Mouse (Mus musculus) intestine, embryonic 16.5 days (tissue): Measurements from ENCODE around the gene Zbtb22. TPM values are rescaled to one million over a fixed set of nuclear protein-coding genes. Genes with fewer than 3 reads are reported as not detected.
"Not testable (repeated sequence)": the region's sequence is repeated elsewhere in the genome, so short reads cannot be mapped to it uniquely, and the experiment has no call there.

ENCODE experiments used
- ATAC-seq: fragments of 200-750 bp; cut with Nextera tagmentation; 2 replicates; pipeline ENCODE4 v1.8.0; 2017; ENCODE audit warnings: moderate TSS enrichment, moderate library complexity
- H3K27ac ChIP-seq: fragments of 300-500 bp; sonication (generic); 2 replicates; pipeline ENCODE4 v1.5.1; 2014; ENCODE audit warnings: mild to moderate bottlenecking, low read length
- H3K27me3 ChIP-seq: fragments of 300-500 bp; sonication (generic); replicated peaks from 2 replicates; pipeline ENCODE4 v1.6.1; 2014; ENCODE audit warnings: low read length, control low read depth, mixed read lengths; ENCODE audit not compliant: control insufficient read depth, insufficient read depth
- H3K36me3 ChIP-seq: fragments of 300-500 bp; sonication (generic); 2 replicates; pipeline ENCODE4 v1.6.1; 2014; ENCODE audit warnings: low read length, control low read depth; ENCODE audit not compliant: control insufficient read depth, insufficient read depth
- H3K4me1 ChIP-seq: fragments of 300-500 bp; sonication (generic); 2 replicates; pipeline ENCODE4 v1.6.1; 2014; ENCODE audit warnings: low read length, control low read depth, mixed read lengths; ENCODE audit not compliant: control insufficient read depth, insufficient read depth
- H3K4me2 ChIP-seq: fragments of 300-500 bp; sonication (generic); 2 replicates; pipeline ENCODE4 v1.6.1; 2014; ENCODE audit warnings: low read depth, low read length, control low read depth
- H3K4me3 ChIP-seq: fragments of 300-500 bp; sonication (generic); 2 replicates; pipeline ENCODE4 v1.5.1; 2014; ENCODE audit warnings: mild to moderate bottlenecking, low read length
- H3K9ac ChIP-seq: fragments of 300-500 bp; sonication (generic); 2 replicates; pipeline ENCODE4 v1.6.1; 2014; ENCODE audit warnings: low read depth, low read length
- H3K9me3 ChIP-seq: fragments of 300-500 bp; sonication (generic); 2 replicates; pipeline ENCODE4 v1.6.1; 2016; ENCODE audit warnings: low read length, control low read depth; ENCODE audit not compliant: control insufficient read depth
- WGBS: fragments of 180-500 bp; shearing (Covaris S2); extraction: QIAGEN DNeasy Blood & Tissue Kit; methylation state at CpG from one replicate; pipeline ENCODE4 v1.1.7; 2014; 5-methylcytosine and 5-hydroxymethylcytosine counted together
- polyA plus RNA-seq: library from polyadenylated mRNA; unstranded; fragments of >200 nt; fragmentation: Nextera tagmentation; extraction: Ambion mirVana; gene quantifications from 2 replicates; pipeline ENCODE4 v1.2.1, GENCODE M21; 2015

Zbtb22 gene
- polyA plus RNA-seq, 1 experiment from 2014 or later = 15.0 TPM

GRCm38 (mm10) chr17:33902079-33902478, 13.6 kb upstream of the Zbtb22 start:
- no peak for ATAC-seq
- Histone ChIP-seq H3K27me3 (no peaks in the 10 kb centered on the region), H3K4me2 (no peak overlapping the region), H3K4me1 (no peaks in the 10 kb centered on the region), H3K9ac (no peak overlapping the region), H3K4me3 (no peak overlapping the region), H3K36me3 (no peaks in the 10 kb centered on the region), H3K27ac (no peak overlapping the region), H3K9me3 (no peaks in the 10 kb centered on the region)
- 29% methylated on average over 4 of the region's 4 CpGs for WGBS

DNA sequence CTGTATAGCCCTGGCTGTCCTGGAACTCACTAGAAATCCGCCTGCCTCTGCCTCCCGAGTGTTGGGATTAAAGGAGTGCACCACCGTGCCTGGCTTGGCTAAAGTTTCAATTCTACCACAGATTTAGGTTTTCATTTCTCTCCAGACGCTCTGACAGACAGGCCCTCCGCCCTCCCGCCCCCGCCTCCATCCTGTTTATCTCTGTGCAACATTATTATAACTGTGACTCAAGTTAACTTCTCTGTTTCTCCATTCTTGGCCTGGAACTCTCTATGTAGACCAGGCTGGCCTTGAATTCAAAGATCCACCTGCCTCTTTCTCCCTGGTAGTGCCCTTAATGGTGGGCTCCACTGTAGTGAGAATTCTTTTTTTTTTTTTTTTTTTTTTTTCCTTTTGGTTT, 13.2 kb upstream of the Zbtb22 start:
- ATAC-seq = no peak
- Histone ChIP-seq H3K4me1 (no peaks in the 10 kb centered on the region), H3K27ac (no peak overlapping the region), H3K9ac (no peak overlapping the region), H3K27me3 (no peaks in the 10 kb centered on the region), H3K36me3 (no peaks in the 10 kb centered on the region), H3K4me3 (no peak overlapping the region), H3K9me3 (no peaks in the 10 kb centered on the region), H3K4me2 (no peak overlapping the region)
- 79% methylated on average over 7 of the region's 7 CpGs for WGBS

DNA sequence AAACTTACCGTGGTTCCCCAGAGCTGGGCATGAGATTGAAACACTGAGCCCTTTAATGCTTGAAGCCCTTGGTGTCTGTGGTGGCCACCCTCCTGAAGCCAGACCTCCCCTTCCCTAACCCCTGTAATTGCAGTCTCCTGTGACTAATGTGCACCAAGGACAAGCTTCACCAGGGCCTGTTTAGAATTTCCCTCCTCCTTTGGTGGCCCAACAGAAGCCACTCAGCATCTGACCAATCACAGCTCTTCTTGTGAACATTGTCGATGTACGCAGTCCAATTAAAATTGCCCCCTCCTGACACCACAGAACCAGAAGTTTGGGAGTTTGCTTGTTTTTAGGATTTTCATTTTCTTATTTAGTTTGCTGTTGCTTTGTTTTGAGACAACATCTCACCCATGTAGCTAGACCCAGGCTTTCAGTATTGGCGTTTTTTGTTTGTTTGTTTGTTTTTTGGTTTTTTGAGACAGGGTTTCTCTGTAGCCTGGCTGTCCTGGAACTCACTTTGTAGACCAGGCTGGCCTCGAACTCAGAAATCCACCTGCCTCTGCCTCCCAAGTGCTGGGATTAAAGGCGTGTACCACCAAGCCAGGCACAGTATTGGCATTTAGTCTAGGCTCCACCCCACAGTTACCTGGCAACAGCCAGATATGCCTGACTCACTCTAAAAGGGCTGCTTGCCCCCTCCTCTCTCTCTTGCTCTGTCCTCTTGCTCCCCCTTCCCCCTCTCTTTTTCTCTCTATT, 11.6 kb upstream of the Zbtb22 start:
- H3K9ac ChIP-seq, ATAC-seq, H3K4me2 ChIP-seq, H3K4me1 ChIP-seq, H3K9me3 ChIP-seq, H3K36me3 ChIP-seq, H3K4me3 ChIP-seq, H3K27ac ChIP-seq, H3K27me3 ChIP-seq: not testable (repeated sequence)
- 67% methylated on average over 6 of the region's 6 CpGs for WGBS

GRCm38 (mm10) chr17:33904835-33905234, 10.9 kb upstream of the Zbtb22 start, which contains the start of gene Platr17:
Gene Platr17, plus strand, starts transcription at chr17:33905135.
- H3K4me1 ChIP-seq, H3K36me3 ChIP-seq, H3K4me3 ChIP-seq, H3K9me3 ChIP-seq, H3K27ac ChIP-seq, H3K4me2 ChIP-seq, ATAC-seq, H3K27me3 ChIP-seq, H3K9ac ChIP-seq: not testable (repeated sequence)
- 33% methylated on average over 4 of the region's 4 CpGs for WGBS

- peak overlapping the region; percentile 99 for H3K9ac ChIP-seq
- ATAC-seq = peak; percentile 70
- H3K36me3 ChIP-seq = peaks cover 14% of the 10 kb centered on the region
Observed at GRCm38 (mm10) chr17:33908331-33909076, 7.2 kb upstream of the Zbtb22 start.

GRCm38 (mm10) chr17:33909077-33909868, 6.4 kb upstream of the Zbtb22 start, which contains the start of gene Daxx:
Gene Daxx, plus strand, starts transcription at chr17:33909414.
- Histone ChIP-seq H3K27me3 (no peaks in the 10 kb centered on the region), H3K9me3 (no peaks in the 10 kb centered on the region), H3K27ac (peak within 1 kb of the TSS; percentile 96), H3K9ac (peak within 1 kb of the TSS; percentile 99), H3K4me3 (peak within 1 kb of the TSS; percentile 91), H3K4me2 (peak within 1 kb of the TSS; percentile 95), H3K36me3 (peaks cover 21% of the 10 kb centered on the region), H3K4me1 (peaks cover 9% of the 10 kb centered on the region; the same call in 1 of the 2 replicates)
- ATAC-seq = peak; percentile 97
- WGBS = under 1% methylated on average over 68 of the region's 68 CpGs

More at GRCm38 (mm10) chr17:33908331-33909076, 7.2 kb upstream of the Zbtb22 start:
- Histone ChIP-seq H3K4me3 (peak overlapping the region; percentile 91), H3K4me2 (peak overlapping the region; percentile 95), H3K9me3 (no peaks in the 10 kb centered on the region), H3K4me1 (peaks cover 9% of the 10 kb centered on the region; the same call in 1 of the 2 replicates), H3K27me3 (no peaks in the 10 kb centered on the region), H3K27ac (peak overlapping the region; percentile 95)
- WGBS = under 1% methylated on average over 41 of the region's 44 CpGs

DNA sequence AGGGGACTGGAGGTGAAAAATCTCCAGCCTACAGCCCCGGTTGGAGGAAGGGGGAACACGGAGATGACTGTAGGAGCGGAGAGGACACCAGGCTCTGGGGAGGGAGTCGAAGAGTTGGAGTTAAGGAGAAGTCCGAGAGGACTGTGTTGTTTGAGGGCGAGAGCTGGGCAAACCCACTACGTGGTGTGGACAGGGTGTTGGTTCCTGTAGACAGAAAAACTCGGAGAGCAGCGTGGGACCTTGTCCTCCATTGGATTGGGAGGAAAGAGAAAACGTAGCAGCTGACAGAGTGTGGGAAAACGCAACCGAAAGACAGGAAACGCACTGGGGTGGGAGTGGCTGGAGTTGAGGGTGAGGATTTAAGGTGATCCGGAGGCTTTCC, 5.8 kb upstream of the Zbtb22 start:
- Histone ChIP-seq H3K9me3 (no peaks in the 10 kb centered on the region), H3K4me1 (peaks cover 10% of the 10 kb centered on the region), H3K27me3 (no peaks in the 10 kb centered on the region), H3K4me2 (peak overlapping the region; percentile 65), H3K27ac (peak overlapping the region; percentile 96), H3K4me3 (peak overlapping the region; percentile 91), H3K36me3 (peaks cover 23% of the 10 kb centered on the region), H3K9ac (peak overlapping the region; percentile 99)
- peak; percentile 8 for ATAC-seq
- WGBS = under 1% methylated on average over 14 of the region's 14 CpGs

- no peak for ATAC-seq
- H3K36me3 ChIP-seq = peaks cover 23% of the 10 kb centered on the region
- H3K4me1 ChIP-seq = peaks cover 16% of the 10 kb centered on the region
- peak overlapping the region; percentile 91 for H3K4me3 ChIP-seq
- peak overlapping the region; percentile 65 for H3K4me2 ChIP-seq
- H3K9me3 ChIP-seq = no peaks in the 10 kb centered on the region
- H3K27me3 ChIP-seq = no peaks in the 10 kb centered on the region
- 45% methylated on average over 11 of the region's 11 CpGs for WGBS
- peak overlapping the region; percentile 96 for H3K27ac ChIP-seq
- peak overlapping the region; percentile 99 for H3K9ac ChIP-seq
Observed at GRCm38 (mm10) chr17:33910346-33911051, 5.2 kb upstream of the Zbtb22 start.
